Mouse (Mus musculus) kidney, adult 18-20 months (tissue): ENCODE measurements around the gene Akap7.
A peak's percentile ranks its signal among the peaks of the same experiment; 100 is the strongest.
"Not testable (repeated sequence)": the region's sequence is repeated elsewhere in the genome, so short reads cannot be mapped to it uniquely, and the experiment has no call there.

Source experiments
- DNase-seq: peaks from one replicate; pipeline ENCODE4 v3.0.0; 2021

Gene Akap7

DNA sequence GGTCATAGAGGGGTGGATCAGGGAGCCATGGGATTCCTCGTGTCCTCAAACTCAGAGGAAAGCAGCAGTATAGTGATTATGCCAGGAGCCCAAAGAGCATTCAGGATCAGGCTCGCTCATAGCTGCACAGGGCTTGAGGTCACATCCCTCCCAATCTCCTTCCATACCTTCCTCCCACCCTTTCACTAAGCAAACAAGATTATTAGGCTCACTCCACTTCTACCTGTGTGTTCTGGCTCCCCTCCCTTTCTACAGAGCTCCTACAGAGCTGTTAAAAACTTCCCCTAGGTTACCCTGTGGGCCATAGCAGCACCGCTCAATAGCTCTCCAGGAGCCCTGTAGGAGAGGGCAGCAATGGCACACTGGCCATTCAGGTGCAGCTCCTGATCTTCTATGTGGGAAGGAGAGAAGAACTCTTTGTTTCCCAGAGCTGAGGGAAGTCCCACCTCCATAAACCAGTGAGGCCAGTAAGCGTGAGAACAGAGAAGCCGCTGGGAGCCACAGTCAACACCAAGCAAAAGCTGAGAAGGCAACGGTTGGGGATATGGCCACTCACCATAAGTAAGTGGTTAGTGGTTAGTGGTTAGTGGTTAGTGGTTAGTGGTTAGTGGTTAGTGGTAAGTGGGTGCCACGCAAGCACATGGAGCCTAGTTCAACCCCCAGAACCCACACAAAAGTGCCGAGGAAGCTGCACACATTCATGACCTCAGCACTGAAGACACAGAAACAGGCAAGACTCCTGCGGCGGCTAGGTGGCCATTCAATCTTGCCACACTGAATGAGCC, 122.7 kb downstream of the Akap7 start:
- DNase-seq, result no peak

DNA sequence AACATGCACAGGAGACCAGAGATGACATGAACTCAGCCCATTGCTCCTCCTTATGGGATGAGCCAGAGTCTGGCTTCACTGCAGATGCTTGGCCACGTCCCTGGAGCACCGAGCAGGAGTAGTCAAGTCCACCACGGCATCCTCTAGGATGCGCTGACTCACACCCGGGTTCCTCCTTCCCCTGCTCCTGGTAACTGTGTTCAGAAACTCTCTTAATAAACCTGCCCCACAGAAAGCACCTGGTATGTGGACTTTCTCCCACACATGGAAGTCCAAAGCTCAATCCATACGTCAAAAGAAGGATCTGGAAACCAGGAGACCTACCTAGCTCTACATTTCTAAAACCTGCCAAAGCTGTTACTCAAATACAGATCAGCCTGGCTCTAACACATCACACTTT, 124.4 kb downstream of the Akap7 start:
- no peak for DNase-seq

DNA sequence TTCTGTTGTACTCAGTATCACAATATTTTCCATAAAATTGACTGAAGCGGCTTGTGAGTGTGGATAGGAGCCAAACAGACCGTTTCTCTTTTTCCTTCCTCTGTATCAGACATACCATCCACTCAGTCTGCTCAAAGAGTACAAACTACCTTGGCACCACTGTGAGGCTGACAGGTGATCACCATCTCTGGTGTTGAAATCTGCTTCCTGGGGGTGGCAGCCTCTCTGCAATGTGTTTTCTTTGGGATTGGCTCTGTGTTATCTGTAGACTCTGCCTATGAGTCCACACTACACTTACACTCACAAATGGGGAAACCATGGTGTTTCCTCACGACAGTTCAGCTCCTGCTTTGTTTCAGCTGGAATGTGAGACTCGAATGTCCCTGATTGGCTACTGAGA, 128.6 kb downstream of the Akap7 start:
- no peak for DNase-seq

DNA sequence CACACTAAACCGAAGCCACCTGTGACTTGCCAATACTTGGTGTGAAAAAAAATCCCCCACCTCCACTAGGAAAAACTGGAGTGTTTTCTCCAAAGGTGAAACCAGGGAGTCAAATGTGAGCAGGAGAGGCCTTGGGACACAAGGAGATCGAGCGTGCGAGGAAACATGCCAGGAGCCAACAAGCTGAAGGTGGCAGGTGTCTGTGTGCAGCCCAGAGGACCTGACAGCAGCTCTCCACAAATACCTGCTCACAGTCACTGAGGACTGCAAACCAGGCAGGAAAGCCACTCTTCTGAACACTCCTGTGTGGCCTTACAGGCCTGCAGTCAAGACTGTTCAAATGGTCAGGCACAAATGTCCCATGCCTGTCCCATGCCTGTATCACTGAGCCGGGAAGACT, 130.4 kb downstream of the Akap7 start:
- no peak for DNase-seq

DNA sequence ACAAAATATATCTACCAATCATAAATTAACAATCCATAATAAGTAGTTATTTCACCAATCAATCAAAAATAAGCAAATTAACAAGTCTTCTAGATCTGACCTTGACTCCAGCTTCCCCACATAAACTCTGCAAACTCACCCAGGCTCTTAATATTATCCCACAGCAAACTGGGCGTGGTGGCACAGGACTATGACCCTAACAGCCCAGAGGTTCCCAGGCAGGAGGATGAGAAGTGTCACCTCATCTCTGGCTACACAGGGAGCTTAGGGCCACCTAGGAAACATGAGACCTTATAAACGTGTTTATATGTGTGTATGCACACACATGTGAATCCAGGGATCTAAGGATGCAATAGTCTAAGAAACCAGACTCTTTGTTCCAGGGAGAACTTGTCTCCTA, 132.8 kb downstream of the Akap7 start:
- no peak for DNase-seq

DNA sequence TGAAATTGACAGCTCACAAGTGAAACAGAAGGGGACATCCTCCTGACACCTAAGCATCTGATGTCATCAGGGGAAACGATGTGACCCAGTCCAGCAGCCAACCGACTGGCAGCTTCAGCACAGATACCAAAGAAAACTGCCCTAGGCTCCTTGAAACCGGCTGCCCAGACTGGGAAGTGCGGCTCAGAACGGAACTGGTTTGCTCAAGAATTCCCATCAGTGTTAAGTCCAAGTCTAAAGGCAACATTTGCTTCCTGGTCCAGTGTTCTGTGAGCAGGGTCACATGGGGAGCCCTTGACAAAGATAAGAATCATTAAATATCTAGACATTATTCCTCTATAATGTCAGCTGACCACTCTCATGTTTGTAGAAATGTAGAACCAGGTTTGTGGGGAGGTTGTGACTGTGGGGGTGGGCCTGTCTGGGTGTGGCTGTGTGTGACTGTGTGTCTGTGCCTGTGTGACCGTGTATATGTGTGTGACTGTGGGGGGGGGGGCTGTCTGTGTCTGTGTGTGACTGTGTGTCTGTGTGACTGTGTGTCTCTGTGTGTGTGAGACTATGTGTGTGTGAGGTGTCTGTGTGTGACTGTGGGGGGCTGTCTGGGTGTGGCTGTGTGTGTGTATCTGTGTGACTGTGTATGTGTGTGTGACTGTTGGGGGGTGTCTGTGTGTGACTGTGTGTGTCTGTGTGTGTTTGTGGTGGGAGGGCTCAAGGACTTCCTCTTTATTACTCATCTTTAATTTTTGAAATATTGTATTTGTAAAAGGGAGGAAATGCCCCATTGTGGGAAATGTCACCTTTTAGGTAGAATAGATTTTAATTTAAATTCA, 140.1 kb downstream of the Akap7 start:
- DNase-seq, result no peak

DNA sequence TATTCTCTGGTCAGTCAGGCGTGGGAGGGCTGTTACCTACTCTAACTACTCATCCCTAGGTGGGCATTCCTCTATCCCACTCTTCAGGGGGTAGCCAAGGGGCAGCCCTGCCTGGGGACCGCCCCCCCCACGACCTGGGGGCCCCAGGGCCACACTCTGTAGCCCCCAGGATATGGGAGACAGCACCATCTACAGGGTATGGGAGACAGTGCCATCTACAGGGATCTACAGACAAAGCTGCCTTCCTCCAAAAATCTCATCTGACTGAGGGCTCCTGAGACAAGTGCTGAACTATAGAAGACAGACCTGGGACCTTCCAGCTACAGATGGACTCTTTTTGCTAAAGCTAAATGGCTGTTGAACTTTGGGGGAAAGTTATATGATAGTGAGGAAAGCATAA, 144.2 kb downstream of the Akap7 start:
- not testable (repeated sequence) for DNase-seq

DNA sequence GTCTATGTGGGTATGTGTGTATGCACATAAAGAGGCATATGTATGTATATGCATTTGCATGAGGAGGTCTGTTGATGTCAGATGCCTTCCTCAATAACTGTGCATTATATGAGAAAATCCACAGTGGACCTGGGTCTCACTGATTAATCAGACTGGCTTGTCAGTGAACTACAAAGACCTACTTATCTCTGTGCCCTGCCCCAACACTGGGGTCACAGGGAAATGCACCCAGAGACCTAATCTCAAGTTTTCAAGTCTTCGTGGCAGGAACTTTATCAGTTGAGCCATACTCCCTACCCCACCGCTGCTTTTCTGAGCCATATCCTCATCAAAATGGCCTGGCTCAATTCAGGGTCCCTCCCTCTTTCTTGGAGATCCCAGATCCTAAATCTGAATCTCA, 146.0 kb downstream of the Akap7 start:
- DNase-seq, result no peak

DNA sequence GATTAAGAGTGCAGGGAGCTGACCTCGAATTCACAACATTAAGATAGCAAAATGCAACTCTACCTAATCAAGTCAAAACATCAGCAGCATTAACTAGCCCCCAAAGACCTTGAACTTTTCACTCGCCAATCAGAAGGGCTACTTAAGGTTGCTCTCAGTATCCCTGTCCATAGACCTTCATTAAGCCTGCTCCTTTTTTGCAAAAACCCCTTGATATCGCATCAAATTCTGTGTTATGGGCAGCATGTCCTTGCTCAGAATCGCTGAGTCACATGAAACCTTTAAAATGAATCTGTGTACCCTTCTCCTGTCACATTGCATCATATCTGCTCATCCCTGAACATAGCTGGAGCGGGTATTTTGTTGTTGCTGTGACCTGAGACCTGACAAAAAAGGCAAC, 149.0 kb downstream of the Akap7 start:
- no peak for DNase-seq

DNA sequence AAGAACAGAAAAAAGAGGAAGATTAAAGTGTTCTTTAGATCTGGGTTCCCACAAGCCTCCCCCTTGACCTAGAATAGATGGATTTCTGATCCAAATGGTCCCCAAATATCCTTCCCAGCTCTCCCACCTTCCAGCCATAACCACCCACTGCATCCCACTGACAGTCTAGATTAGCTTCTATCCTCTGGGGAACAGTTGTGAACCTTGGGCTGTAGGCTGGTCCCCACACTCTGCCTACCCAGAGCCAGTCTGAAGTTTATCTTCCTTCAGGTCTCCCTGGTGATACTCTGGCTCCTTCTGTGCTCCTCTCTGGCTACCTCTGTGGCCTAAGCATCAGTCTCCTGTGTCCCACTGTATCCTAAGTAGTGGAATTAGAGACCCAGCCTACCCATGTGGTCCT, 150.3 kb downstream of the Akap7 start:
- DNase-seq, result no peak

DNA sequence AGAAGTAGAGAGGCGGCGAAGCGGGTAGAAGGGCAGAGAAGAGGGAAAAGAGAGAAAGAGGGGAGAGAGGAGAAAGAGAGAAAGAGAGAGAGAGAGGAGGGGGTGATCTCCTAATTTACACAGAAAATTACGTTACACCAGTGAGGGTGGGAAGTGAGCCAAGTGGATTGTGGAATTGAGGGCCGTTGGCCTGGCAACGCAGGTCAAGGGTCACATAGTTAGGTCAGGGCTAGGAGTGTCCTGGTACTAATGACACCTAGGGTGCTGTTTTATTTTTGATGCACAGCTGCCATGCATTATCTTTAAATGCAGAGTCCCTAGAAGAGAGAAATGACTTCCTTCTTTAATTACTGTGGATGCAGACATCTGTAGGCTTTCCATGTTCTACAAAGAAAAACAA, 153.4 kb downstream of the Akap7 start:
- DNase-seq, result no peak

DNA sequence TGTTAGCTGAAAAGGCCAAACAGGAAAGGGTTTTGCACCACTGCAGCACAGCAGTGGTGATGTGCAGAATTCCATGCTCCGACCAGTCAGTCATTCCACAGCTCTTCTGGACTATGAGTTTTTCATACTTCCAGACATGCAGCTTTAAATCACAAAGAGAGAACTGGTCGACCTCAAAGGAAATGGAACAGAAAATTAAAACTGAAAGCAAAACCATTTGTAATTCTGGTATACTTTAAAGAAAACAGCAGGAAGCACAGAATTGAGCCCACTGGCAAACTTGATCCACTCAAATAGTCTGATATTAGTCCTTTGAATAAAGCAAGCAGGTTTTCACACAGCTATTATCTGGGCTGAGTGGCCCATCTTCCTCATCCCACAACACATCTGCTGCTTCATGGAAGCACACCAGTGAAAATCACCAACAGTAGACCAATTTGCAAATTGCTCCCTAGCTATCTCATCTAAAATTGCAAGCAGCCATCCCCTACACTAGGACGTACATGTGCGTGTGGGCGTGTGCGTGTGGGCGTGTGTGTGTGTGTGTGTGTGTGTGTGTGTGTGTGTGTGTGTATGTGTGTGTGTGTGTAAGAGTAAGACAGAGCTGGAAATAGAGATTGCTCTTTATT, 156.4 kb downstream of the Akap7 start:
- no peak for DNase-seq

DNA sequence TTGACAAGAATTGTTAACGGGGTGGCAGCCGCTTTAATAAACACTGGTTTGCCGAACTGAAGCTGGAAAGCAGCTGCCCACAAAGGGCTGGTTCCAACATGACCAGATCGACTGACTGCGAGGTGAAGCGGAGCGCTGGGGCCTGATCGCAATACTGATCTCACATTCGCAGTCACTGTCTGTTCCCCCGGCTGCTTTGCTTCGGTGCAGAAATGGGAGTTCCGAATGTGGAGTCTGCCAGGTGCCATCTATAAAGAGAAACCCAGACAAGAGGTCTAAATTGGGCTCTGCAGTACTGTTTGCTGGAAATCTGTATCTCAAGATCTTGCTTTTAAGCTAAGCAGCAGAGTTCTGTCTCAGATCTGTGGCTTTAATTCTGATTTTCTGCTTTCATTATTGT, 161.8 kb downstream of the Akap7 start:
- DNase-seq, result no peak

DNA sequence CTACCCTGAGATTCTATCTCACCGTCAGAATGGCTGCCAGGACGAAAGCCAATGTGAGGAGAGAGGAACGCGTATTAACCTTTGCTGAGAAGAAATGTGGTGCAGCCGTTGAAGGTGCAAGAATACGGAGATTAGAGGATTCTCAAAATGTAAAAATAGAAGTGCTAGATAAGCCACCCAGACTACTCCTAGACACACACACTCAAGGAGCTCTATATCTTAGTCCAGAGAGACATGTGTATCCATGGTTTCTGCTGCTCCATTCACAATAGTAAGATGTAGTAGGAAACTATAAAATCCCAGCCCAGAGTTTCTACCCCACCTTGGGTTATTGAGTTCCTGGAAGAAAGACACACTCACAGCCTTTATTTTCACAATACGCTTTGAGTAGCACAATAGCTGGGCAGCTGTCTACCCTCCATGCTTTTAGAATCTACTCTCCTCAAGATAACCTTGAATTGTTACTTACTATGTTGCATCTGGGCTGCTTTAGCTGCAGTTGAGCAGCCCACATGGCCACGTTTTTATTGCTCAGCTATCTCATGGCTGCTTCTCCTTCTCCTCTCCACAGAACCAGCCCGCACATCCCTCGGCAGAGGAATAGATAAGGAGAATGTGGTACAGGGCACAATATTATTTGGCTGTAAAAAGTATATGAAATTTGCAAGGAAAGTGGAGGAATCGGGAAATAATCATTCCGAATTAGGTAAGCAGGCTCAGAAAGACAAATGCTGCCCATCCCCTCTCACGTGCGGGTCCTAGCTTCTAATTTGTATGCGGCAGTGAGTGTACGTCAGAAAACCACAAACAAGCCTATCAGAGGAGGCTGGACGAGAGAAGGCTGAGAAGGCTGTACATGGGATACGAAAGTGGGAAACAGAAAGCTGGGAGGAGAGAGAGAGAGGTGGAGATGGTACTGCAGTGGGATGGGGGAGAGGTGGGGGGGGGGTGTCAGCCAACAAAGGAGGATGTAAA, 162.6 kb downstream of the Akap7 start:
- no peak for DNase-seq

DNA sequence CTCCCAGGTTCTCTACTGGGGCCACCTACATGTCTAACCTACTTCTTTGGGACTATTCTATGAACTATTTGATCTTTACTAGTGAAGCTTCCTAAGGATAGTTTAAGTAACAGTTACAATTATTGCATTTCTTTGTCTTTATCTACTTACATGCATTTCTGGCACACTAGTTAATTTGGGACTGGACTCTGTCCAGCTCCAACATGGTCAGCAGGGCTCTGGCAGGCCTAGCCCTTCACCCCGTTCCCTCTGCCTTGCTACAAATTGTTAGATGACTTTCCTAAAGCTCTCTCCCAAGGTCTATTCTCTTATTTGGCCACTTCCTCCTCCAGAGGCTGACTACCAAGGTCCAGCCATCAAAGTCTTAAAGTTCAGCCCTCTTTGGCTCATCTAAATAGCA, 165.9 kb downstream of the Akap7 start:
- no peak for DNase-seq

DNA sequence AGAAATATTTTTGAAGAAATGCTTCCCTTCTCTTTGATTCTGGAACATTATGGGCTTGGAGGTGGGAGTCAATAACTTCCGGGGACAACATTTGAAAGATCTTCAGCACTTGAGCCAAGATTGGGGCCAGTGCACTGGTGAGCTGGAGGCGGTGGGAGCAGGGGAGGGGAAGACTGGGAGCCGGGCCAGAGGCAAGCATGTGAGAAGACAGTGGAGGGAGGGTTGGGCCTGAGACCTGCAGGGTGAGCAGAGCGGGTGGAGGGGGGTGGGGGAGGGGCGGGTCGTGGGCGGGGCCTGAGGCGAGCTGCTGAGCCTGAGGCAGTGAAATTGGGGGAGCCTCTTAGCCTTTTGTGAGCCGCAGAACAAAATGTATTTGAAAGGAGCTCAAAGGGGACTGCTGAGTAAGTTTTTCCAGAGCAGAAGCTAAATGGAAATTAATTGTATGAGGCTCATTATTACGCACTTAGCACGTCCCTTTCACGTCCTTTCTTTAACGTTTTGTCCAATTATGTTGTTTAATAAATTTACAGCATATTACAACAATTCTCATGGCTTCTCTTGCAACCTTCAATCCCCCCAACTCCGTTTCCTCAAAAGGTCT, 167.4 kb downstream of the Akap7 start:
- peak; percentile 4 for DNase-seq

DNA sequence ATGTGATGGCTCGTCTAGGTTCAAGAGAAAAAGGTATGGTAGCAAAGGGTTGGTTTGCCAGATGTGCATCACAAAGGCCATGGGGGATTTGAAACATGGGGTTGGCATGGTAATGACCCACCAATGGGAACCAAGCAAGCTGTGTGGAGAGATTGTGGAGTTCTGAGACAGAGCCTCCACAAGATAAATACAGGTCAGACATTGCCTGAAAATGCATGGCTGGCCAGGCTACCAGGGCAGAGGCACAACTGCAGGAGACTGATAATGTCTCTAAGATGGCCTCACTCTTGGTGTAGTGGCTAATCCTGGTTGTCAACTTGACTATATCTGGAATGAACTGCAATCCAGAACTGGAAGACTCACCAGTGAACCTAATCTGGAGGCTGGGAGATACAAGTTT, 174.1 kb downstream of the Akap7 start:
- no peak for DNase-seq

DNA sequence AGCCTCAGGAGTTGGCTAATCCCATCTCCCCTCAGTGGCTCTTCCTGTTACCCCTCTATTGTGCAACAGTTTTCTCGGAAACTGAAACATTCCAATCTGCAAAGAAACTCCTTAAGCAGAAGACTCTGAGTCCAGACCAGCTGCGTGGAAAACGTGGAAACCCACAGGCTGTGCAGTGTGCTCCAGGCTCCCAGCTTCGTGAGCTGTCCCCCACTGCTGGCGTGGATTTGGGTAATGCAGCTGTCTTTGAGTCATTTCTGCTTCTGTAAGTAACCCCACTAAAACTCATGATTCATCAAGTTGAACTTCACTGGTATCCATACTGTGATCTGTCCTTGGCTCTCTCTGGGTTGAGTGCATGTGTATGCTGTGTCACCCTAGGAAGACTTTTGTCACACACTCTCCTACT, 179.2 kb downstream of the Akap7 start:
- no peak for DNase-seq

DNA sequence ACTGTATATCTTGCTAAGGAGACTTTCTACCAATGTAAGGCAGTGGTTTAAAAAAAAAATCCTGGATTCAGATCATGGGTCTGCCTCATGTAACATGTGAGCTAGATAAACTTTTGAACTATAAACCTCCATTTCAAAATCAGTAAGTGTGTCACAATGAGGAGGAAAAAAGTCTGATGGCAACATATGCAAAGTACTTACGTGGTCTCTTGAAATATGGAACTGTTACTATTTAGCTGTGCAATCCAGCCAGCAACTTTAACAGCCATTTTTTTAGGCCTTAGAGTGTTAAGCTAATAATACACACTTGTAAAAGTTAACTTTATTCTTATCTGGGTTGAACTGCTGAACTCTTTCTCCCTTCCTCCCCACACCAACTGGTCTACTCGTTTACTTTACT, 181.6 kb downstream of the Akap7 start:
- no peak for DNase-seq

DNA sequence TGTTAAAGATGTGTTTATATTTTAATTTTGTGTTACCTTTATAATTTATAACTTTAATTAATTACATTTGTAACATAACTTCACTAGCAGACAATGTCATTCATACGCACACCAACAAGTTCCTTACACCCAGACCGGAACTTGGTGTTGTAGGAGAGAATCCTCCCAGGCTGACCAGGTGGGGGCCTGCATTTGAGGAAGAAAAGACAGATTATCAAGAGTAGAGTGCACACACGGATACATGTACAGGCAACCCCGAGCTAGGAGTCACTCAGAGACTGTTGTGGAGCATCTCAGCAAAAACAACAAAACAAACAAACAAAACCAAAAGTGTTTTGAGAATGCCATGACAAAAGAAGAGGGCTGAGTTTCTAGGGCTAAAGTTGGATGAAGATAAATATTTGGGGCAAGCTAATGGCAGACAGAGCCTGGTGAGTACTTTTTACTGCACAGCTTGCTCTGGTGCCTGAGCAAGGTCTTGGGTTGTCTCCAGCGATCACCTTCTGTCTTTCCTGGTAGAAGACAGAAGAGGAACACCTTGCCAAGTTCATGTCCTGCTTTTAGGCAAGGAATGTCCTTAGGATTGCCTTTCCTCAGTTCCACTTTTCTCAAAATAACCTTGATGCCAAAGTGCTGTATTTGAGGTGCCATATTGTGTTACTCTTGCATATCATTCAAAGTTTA, 186.7 kb downstream of the Akap7 start:
- no peak for DNase-seq
